Mouse (Mus musculus): ENCODE measurements around the gene Actbl2. TPM values are rescaled to one million over a fixed set of nuclear protein-coding genes. Genes with fewer than 3 reads are reported as not detected.
A peak's percentile ranks its signal among the peaks of the same experiment; 100 is the strongest.

The Actbl2 gene
- polyA plus RNA-seq, 1 experiment from 2014 or later, result 0.05 TPM

DNA sequence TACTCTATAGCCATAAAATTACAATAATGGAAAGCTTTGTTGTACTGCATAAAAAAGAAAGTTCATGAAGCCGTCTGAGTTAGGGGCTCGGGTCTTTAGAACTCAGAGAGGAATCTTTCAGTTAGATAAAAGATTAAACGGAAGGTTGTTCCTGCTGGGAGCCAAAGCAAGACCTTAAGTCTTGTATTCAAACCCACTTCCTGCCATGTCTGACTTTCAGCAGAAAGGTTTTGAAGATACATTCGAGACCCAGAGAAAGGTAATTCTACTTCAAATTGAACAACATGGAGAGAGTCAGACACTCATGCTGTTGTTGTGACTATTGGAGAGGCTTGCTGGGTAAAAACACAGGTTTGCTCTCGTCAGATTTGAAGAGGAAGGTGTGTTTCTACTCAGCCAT lies 3.0 kb upstream of the Actbl2 start:
- 66% methylated on average over 5 of the region's 5 CpGs for WGBS
- Histone ChIP-seq H3K4me2 (replicated peaks) (no peak overlapping the region), H3K4me3 (no peak overlapping the region), H3K36me3 (no peaks in the 10 kb centered on the region), H3K27me3 (no peaks in the 10 kb centered on the region), H3K27ac (no peak overlapping the region), H3K9me3 (no peaks in the 10 kb centered on the region), H3K4me1 (no peaks in the 10 kb centered on the region), H3K9ac (no peak overlapping the region)
- no peak for ATAC-seq (ENCODE audit: insufficient number of reproducible peaks, insufficient read depth, low FRiP score, low TSS enrichment)

DNA sequence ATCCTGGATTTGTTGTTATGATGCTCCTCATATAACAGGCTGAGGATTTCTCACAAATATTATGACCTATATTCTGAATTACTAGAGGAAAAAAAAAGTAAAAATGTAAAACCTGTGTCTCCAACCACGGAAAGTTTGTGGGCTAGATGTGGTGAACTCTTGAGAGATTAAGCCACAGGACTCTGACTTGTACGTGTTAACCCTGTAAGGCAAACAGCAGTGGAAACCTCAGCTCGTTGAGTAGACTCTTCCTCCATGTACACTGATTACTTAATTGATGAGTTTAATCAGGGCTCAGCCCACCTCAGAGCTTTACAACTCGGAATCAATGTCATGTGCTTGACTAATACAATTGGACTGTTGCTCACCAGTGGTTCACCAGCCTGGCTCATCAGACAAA lies 3.2 kb downstream of the Actbl2 start:
- no peak overlapping the region for H3K9ac ChIP-seq
- 71% methylated on average over 4 of the region's 4 CpGs for WGBS
- no peak overlapping the region for H3K4me2 ChIP-seq (replicated peaks)

DNA sequence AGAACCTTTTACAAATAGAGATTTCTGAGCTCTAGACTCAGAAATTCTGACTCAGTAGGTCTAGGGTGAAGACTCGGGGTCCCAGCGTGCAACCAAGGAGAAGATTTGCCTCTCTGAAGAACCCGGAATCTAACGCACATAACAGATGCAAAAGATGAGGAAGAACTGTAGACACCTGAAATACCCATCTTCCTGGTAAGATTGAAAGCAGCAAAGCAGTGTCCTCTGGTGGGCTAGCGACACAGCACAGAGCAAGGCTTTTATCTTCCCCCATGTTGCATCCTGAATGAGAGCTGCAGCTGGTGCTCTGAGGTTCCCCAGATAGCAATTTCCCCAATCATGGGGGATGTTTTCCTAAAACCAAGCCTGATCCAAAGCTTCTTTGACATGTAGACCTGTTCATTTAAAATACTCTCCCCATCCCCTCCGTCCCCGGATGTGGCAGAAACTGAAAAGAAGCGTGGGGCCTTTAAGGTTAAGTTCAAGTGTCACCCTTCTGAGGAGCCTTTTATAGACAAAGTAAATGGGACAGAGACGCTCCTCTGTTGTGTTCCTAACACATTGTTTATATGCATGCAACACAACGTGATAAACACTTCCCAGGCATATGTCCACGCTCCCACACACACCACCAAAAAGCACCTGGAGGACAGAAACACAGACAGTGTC lies 3.7 kb downstream of the Actbl2 start:
- Histone ChIP-seq H3K9me3 (no peaks in the 10 kb centered on the region), H3K27me3 (no peaks in the 10 kb centered on the region), H3K4me2 (replicated peaks) (no peak overlapping the region), H3K4me3 (no peak overlapping the region), H3K27ac (no peak overlapping the region), H3K9ac (no peak overlapping the region), H3K36me3 (no peaks in the 10 kb centered on the region), H3K4me1 (no peaks in the 10 kb centered on the region)
- no peak for ATAC-seq (ENCODE audit: insufficient number of reproducible peaks, insufficient read depth, low FRiP score, low TSS enrichment)
- 85% methylated on average over 11 of the region's 11 CpGs for WGBS

More for the DNA sequence above, 3.2 kb downstream of the Actbl2 start:
- ATAC-seq (ENCODE audit: insufficient number of reproducible peaks, insufficient read depth, low FRiP score, low TSS enrichment), result no peak
- H3K4me1 ChIP-seq, result no peaks in the 10 kb centered on the region
- no peaks in the 10 kb centered on the region for H3K36me3 ChIP-seq
- no peaks in the 10 kb centered on the region for H3K27me3 ChIP-seq
- no peak overlapping the region for H3K4me3 ChIP-seq
- no peak overlapping the region for H3K27ac ChIP-seq
- no peaks in the 10 kb centered on the region for H3K9me3 ChIP-seq

DNA sequence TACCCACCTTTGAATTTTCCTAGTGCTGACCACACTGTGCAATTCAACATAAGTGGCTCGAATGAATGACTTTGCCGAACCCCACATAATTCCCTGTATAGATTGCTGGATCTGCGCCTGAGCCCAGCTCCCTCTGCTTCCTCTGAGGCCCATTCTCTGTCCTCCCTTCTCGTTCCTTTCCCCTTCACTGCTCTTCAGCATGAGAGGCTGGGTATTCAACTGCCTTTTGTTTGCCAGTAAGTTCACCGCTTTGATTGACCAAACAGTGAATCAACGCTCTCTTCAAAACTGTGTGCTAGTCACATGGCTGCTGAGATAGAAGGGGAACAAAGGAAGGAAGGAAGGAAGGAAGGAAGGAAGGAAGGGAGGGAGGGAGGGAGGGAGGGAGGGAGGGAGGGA lies 4.3 kb downstream of the Actbl2 start:
- no peak for ATAC-seq (ENCODE audit: insufficient number of reproducible peaks, insufficient read depth, low FRiP score, low TSS enrichment)
- 71% methylated on average over 6 of the region's 6 CpGs for WGBS

DNA sequence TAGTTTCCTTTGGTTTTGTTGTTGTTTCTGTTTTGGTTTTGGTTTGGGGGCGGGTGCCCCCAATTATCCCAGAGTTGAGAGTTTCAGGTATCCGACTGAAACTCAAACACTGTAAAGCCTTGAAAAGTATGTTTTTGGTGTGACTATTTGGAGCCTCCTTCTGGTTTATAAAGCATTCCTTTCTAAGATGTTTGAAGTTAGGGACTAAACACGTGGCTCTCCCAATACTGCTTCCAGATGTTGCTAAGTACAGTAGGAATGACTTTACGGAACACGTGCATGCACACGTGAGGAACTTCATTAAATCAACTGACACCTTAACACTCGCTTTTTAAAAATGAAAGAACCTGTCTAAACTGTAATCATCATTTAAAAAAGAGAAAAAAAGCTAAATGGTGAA lies 4.9 kb downstream of the Actbl2 start:
- H3K4me1 ChIP-seq, result no peaks in the 10 kb centered on the region
- H3K9ac ChIP-seq, result no peak overlapping the region
- no peak overlapping the region for H3K27ac ChIP-seq
- H3K27me3 ChIP-seq, result no peaks in the 10 kb centered on the region
- H3K9me3 ChIP-seq, result no peaks in the 10 kb centered on the region
- 36% methylated on average over 7 of the region's 7 CpGs for WGBS
- no peak overlapping the region for H3K4me3 ChIP-seq
- ATAC-seq (ENCODE audit: insufficient number of reproducible peaks, insufficient read depth, low FRiP score, low TSS enrichment), result no peak
- H3K4me2 ChIP-seq (replicated peaks), result no peak overlapping the region
- no peaks in the 10 kb centered on the region for H3K36me3 ChIP-seq

More for the DNA sequence above, 4.3 kb downstream of the Actbl2 start:
- Histone ChIP-seq H3K9me3 (no peaks in the 10 kb centered on the region), H3K36me3 (no peaks in the 10 kb centered on the region), H3K4me2 (replicated peaks) (no peak overlapping the region), H3K9ac (no peak overlapping the region), H3K4me1 (no peaks in the 10 kb centered on the region), H3K27ac (0 out of 2 replicates have a peak overlapping the region, but pooled peaks have one; percentile 4), H3K4me3 (no peak overlapping the region), H3K27me3 (no peaks in the 10 kb centered on the region)

DNA sequence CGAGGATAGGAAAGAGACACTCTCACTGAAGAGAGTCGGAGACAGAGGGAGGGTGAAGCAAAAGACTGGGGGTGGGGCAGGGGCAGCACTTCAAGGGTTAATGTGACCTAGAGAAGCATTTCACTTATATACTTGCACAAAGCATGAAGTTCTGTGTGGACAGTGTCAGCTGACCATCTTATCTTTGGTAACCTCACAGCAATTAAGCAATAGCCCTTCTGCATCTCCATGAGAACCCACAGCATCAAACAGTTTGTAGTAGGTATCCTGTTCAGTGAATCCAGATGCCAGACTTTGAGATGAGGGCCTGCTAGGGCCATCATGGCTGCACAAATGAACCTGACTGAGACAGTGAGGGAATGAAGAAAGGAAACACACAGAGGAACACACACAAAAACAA lies 8.4 kb downstream of the Actbl2 start:
- WGBS, result 70% methylated on average over 2 of the region's 2 CpGs
- H3K4me2 ChIP-seq (replicated peaks), result no peak overlapping the region
- ATAC-seq (ENCODE audit: insufficient number of reproducible peaks, insufficient read depth, low FRiP score, low TSS enrichment), result no peak
- H3K9ac ChIP-seq, result no peak overlapping the region
- peaks cover 8% of the 10 kb centered on the region; the same call in 1 of the 2 replicates for H3K4me1 ChIP-seq
- H3K27ac ChIP-seq, result no peak overlapping the region
- no peaks in the 10 kb centered on the region for H3K27me3 ChIP-seq
- no peaks in the 10 kb centered on the region for H3K36me3 ChIP-seq
- no peak overlapping the region for H3K4me3 ChIP-seq
- H3K9me3 ChIP-seq, result no peaks in the 10 kb centered on the region

DNA sequence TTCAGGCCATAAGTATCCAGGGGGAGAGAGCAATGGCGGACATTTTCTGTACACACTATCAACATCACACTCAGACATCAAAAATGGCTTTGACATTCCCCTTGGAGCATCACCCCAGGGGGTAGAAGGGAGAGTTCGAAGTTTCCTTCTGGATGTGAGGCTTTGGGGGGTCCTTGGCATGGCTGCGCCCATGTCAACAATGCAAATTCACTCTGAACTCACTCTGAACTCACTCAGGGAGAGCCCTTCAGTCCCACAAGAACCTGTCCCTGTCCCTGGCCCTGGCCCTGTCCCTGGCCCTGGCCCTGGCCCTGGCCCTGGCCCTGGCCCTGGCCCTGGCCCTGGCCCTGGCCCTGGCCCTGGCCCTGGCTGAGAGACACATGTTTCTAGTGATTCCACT lies 8.9 kb downstream of the Actbl2 start:
- Histone ChIP-seq H3K36me3 (no peaks in the 10 kb centered on the region), H3K27me3 (no peaks in the 10 kb centered on the region), H3K27ac (0 out of 2 replicates have a peak overlapping the region, but pooled peaks have one; percentile 41), H3K4me1 (peaks cover 8% of the 10 kb centered on the region; the same call in 1 of the 2 replicates), H3K9ac (no peak overlapping the region), H3K9me3 (no peaks in the 10 kb centered on the region), H3K4me3 (no peak overlapping the region), H3K4me2 (replicated peaks) (no peak overlapping the region)
- WGBS, result 85% methylated on average over 3 of the region's 3 CpGs
- ATAC-seq (ENCODE audit: insufficient number of reproducible peaks, insufficient read depth, low FRiP score, low TSS enrichment), result no peak

DNA sequence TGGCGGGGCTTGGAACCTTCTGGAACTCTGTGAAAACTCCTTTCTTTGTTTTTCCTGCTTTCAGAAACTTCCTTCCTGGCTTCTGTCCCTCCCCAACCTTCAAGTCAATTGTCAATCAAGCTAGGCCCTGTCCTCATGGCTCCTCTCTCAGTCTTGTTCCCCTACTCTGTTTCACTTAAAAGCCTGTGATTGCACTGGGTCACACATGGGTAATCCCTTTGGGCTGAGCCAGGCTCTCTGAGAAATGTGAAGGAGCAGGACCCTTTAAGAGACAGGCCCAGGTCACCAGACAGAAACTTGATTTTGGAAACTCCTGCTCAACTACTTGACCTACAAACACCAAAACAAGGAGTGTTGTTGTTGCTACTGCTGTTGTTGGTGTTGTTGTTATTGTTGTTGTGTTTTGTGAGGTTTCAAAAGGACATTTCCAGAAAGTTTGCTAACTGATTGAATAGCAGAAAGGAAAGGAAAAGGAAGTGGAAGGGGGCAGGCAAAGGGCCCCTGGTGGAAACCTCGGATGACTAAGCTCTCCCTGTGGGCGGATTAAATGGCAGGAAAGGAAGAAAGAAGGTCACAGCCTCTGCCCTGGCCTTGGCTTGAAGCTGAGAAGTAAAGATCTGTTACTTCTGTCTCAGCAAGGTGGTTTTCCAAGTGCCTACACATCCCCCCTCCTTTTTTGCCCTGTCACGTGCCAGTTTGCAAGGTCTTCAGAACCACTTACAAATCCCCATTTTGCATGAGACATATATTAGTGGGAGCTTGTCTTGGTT lies 10.6 kb downstream of the Actbl2 start:
- H3K4me2 ChIP-seq (replicated peaks), result no peak overlapping the region
- H3K9me3 ChIP-seq, result no peaks in the 10 kb centered on the region
- ATAC-seq (ENCODE audit: insufficient number of reproducible peaks, insufficient read depth, low FRiP score, low TSS enrichment), result no peak
- H3K4me3 ChIP-seq, result no peak overlapping the region
- no peaks in the 10 kb centered on the region for H3K27me3 ChIP-seq
- peaks cover 8% of the 10 kb centered on the region for H3K4me1 ChIP-seq
- H3K36me3 ChIP-seq, result no peaks in the 10 kb centered on the region
- H3K9ac ChIP-seq, result no peak overlapping the region
- 46% methylated on average over 4 of the region's 4 CpGs for WGBS
- H3K27ac ChIP-seq, result peak overlapping the region; percentile 77; the same call in 1 of the 2 replicates

DNA sequence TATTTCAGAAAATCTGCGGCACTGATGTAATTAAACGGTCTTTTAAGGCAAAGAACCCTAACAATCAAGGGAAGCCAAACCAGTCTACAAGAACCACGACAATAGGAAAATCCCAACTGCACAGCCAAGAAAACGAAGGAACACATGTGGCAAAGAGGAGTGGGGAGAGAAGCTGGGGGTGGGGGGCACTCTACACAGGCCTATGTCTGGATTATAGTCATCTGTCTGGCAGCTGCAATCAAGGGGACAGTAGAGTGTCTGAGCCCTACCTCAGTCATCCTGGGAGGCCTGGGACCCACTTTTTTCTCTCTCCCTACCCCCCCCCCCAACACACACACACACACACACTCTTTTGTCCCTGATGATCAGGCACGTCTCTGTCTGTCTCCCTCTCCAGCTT lies 12.0 kb downstream of the Actbl2 start:
- no peaks in the 10 kb centered on the region for H3K27me3 ChIP-seq
- 0 out of 2 replicates have a peak, but pooled peaks have one; percentile 6 for ATAC-seq (ENCODE audit: insufficient number of reproducible peaks, insufficient read depth, low FRiP score, low TSS enrichment)
- peaks cover 8% of the 10 kb centered on the region for H3K4me1 ChIP-seq
- WGBS, result 35% methylated on average over 5 of the region's 5 CpGs
- no peak overlapping the region for H3K9ac ChIP-seq
- no peak overlapping the region for H3K4me3 ChIP-seq
- peak overlapping the region; percentile 77 for H3K27ac ChIP-seq
- no peaks in the 10 kb centered on the region for H3K36me3 ChIP-seq
- H3K4me2 ChIP-seq (replicated peaks), result no peak overlapping the region
- H3K9me3 ChIP-seq, result no peaks in the 10 kb centered on the region

DNA sequence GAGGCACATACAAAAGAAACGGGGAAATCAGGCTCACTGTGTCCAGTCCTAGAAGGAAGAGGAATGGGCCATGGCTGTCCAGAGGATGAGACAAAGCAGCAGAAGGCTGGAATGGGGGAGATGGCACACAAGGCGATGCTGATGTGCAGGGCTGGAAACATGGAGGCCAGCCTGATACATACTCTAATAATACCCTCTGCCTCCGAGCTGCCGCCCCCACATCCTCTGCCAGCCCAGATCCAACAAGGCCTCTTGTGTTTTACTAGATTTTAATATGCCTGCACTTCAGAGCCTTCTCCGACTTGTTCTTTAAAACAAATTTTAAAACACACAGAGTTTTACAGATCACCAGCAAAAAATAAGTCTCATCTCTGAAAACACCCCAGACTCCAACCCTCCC lies 14.2 kb downstream of the Actbl2 start:
- no peaks in the 10 kb centered on the region for H3K9me3 ChIP-seq
- 86% methylated on average over 5 of the region's 5 CpGs for WGBS
- H3K4me2 ChIP-seq (replicated peaks), result no peak overlapping the region
- H3K9ac ChIP-seq, result no peak overlapping the region
- H3K27ac ChIP-seq, result no peak overlapping the region
- no peaks in the 10 kb centered on the region for H3K27me3 ChIP-seq
- no peak overlapping the region for H3K4me3 ChIP-seq
- ATAC-seq (ENCODE audit: insufficient number of reproducible peaks, insufficient read depth, low FRiP score, low TSS enrichment), result no peak
- peaks cover 12% of the 10 kb centered on the region for H3K4me1 ChIP-seq
- no peaks in the 10 kb centered on the region for H3K36me3 ChIP-seq

DNA sequence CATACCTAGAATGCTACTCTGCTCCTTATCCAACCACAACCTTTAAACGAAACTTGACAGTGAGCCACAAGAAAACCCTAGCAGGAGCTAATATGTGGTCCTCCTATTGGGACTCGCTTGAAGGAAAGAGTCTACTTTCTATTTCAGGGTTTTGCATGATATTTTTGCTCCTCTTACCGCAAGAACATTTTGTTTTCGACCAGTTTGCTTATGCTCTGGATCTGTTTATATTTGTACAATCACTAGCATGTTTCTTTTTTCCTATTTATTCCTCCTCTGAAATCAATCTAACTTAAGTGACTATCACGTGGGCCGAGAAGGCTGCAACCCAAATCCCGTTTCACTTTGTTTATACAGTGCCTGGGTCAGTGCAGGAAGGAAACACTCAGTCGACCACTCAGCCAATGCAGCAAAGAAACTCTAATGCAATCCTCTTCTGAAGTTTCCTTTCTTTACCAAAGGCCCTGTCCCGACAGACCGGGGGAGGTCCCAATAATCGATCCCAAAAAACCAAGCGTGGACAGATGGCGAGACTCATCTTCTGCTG lies 15.0 kb downstream of the Actbl2 start:
- Histone ChIP-seq H3K9ac (no peak overlapping the region), H3K36me3 (no peaks in the 10 kb centered on the region), H3K9me3 (no peaks in the 10 kb centered on the region), H3K27me3 (no peaks in the 10 kb centered on the region), H3K4me2 (replicated peaks) (no peak overlapping the region), H3K4me1 (peaks cover 12% of the 10 kb centered on the region), H3K27ac (no peak overlapping the region), H3K4me3 (no peak overlapping the region)
- no peak for ATAC-seq (ENCODE audit: insufficient number of reproducible peaks, insufficient read depth, low FRiP score, low TSS enrichment)
- WGBS, result 64% methylated on average over 13 of the region's 13 CpGs

DNA sequence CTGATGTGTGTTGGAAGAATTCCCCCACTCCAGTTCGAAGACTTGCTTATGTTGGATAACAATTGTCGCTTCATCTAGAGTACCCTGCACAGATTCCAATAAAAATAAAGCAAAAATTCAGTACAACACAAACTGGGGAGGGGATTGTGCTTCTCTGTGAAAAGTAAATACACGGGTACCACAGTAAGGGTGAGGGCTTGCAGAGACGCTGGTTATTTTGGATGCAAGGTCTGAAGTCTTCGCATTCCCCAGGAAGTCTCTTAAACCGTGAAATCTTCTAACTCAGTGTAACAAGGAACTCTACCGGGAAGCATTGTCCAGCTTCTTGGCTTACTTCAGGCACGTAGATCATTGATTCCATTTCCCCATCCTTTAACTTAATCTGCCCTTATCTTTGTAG lies 17.1 kb downstream of the Actbl2 start:
- WGBS, result 47% methylated on average over 8 of the region's 8 CpGs
- ATAC-seq (ENCODE audit: insufficient number of reproducible peaks, insufficient read depth, low FRiP score, low TSS enrichment), result no peak
- no peak overlapping the region for H3K27ac ChIP-seq

More for the DNA sequence above, 17.1 kb downstream of the Actbl2 start:
- Histone ChIP-seq H3K4me2 (replicated peaks) (no peak overlapping the region), H3K36me3 (no peaks in the 10 kb centered on the region), H3K4me1 (peaks cover 8% of the 10 kb centered on the region), H3K9me3 (no peaks in the 10 kb centered on the region), H3K27me3 (no peaks in the 10 kb centered on the region), H3K9ac (no peak overlapping the region), H3K4me3 (no peak overlapping the region)

All from embryonic facial prominence, embryonic 12.5 days (tissue).